Mouse (Mus musculus): ENCODE results near the gene Ccdc36.

GRCm38 (mm10) chr9:108428384-108428783 is at the start of gene Ccdc36:
- TF ChIP-seq CTCF (IDR thresholded peaks at IDR 0.05; ENCODE audit: insufficient read depth, low read length) (no peak), POLR2A (IDR thresholded peaks at IDR 0.05; ENCODE audit: borderline replicate concordance, extremely low read depth, low read depth, low read length) (no peak)

Data from lung, adult 2 months (tissue).